ENCODE assay signal across 8 mouse cellular contexts in genomic region chr19:45675720-45676581, GRCm38 (mm10). TPM values are rescaled to one million over a fixed set of nuclear protein-coding genes. Genes with fewer than 3 reads are reported as not detected.
DNase-seq lines count a peak whose midpoint lies in the region; ATAC-seq lines count a peak whose summit lies in the region.

No protein-coding gene starts in this region.

- WGBS in lung, embryonic 16.5 days = 1% methylated on average over 38 of the region's 38 CpGs
- WGBS in embryonic facial prominence, embryonic 12.5 days = under 1% methylated on average over 38 of the region's 38 CpGs
- WGBS in hindbrain, embryonic 12.5 days = under 1% methylated on average over 38 of the region's 38 CpGs
- WGBS in stomach, embryonic 15.5 days = 2% methylated on average over 38 of the region's 38 CpGs

- peak overlapping the region; percentile 44 for H3K4me3 ChIP-seq in lung, embryonic 16.5 days (ENCODE audit: low read length)
- H3K4me3 ChIP-seq in embryonic facial prominence, embryonic 12.5 days = peak overlapping the region; percentile 33
- peak overlapping the region; percentile 25 for H3K4me3 ChIP-seq in hindbrain, embryonic 12.5 days
- H3K4me3 ChIP-seq in megakaryocyte, embryonic 14.5 days (replicated peaks) = peak overlapping the region; percentile 89
- peak overlapping the region; percentile 34 for H3K4me3 ChIP-seq in stomach, embryonic 15.5 days (replicated peaks)

- ATAC-seq in lung, embryonic 16.5 days (ENCODE audit: low read depth) = no peak
- ATAC-seq in embryonic facial prominence, embryonic 12.5 days (ENCODE audit: insufficient number of reproducible peaks, insufficient read depth, low FRiP score, low TSS enrichment) = no peak
- ATAC-seq in hindbrain, embryonic 12.5 days (ENCODE audit: low FRiP score) = no peak
- ATAC-seq in stomach, embryonic 15.5 days (ENCODE audit: insufficient read depth, low FRiP score, low read depth) = no peak

- no peaks in the 10 kb centered on the region for H3K36me3 ChIP-seq in lung, embryonic 16.5 days (ENCODE audit: control insufficient read depth, insufficient read depth, low read length)
- no peaks in the 10 kb centered on the region for H3K36me3 ChIP-seq in embryonic facial prominence, embryonic 12.5 days
- no peaks in the 10 kb centered on the region for H3K36me3 ChIP-seq in hindbrain, embryonic 12.5 days
- H3K36me3 ChIP-seq in megakaryocyte, embryonic 14.5 days (replicated peaks; ENCODE audit: low read length) = no peaks in the 10 kb centered on the region
- no peaks in the 10 kb centered on the region for H3K36me3 ChIP-seq in stomach, embryonic 15.5 days

- H3K27me3 ChIP-seq in lung, embryonic 16.5 days (ENCODE audit: control insufficient read depth, insufficient read depth, low read depth, low read length) = peaks cover 10% of the 10 kb centered on the region
- peaks cover 27% of the 10 kb centered on the region for H3K27me3 ChIP-seq in embryonic facial prominence, embryonic 12.5 days
- peaks cover 83% of the 10 kb centered on the region for H3K27me3 ChIP-seq in hindbrain, embryonic 12.5 days
- peaks cover 59% of the 10 kb centered on the region for H3K27me3 ChIP-seq in megakaryocyte, embryonic 14.5 days (replicated peaks)
- H3K27me3 ChIP-seq in stomach, embryonic 15.5 days (replicated peaks) = no peaks in the 10 kb centered on the region

- no peak overlapping the region for H3K27ac ChIP-seq in lung, embryonic 16.5 days (ENCODE audit: low read length)
- H3K27ac ChIP-seq in embryonic facial prominence, embryonic 12.5 days = no peak overlapping the region
- no peak overlapping the region for H3K27ac ChIP-seq in hindbrain, embryonic 12.5 days
- H3K27ac ChIP-seq in stomach, embryonic 15.5 days = no peak overlapping the region

- peaks cover 8% of the 10 kb centered on the region for H3K4me1 ChIP-seq in lung, embryonic 16.5 days (replicated peaks; ENCODE audit: control insufficient read depth, insufficient read depth, low read length)
- peaks cover 10% of the 10 kb centered on the region; the same call in 1 of the 2 replicates for H3K4me1 ChIP-seq in embryonic facial prominence, embryonic 12.5 days
- peaks cover 15% of the 10 kb centered on the region for H3K4me1 ChIP-seq in hindbrain, embryonic 12.5 days
- peaks cover 20% of the 10 kb centered on the region for H3K4me1 ChIP-seq in megakaryocyte, embryonic 14.5 days
- H3K4me1 ChIP-seq in stomach, embryonic 15.5 days = 0 out of 2 replicates have a peak, but pooled peaks cover 7% of the 10 kb centered on the region

- DNase-seq in lung, postnatal 36 days = no peak
- DNase-seq in left cerebral cortex, adult 8-10 months (ENCODE audit: low spot score in 2 of 2) = no peak
- no peak for DNase-seq in urinary bladder, postnatal 14 days (ENCODE audit: low spot score)

- peak overlapping the region; percentile 48 for H3K9ac ChIP-seq in lung, embryonic 16.5 days (ENCODE audit: low read length)
- 0 out of 2 replicates have a peak overlapping the region, but pooled peaks have one; percentile 12 for H3K9ac ChIP-seq in embryonic facial prominence, embryonic 12.5 days
- peak overlapping the region; percentile 10; the same call in 1 of the 2 replicates for H3K9ac ChIP-seq in hindbrain, embryonic 12.5 days
- H3K9ac ChIP-seq in stomach, embryonic 15.5 days = no peak overlapping the region

- no peaks in the 10 kb centered on the region for H3K9me3 ChIP-seq in lung, embryonic 16.5 days (ENCODE audit: control insufficient read depth, low read length)
- no peaks in the 10 kb centered on the region for H3K9me3 ChIP-seq in embryonic facial prominence, embryonic 12.5 days
- H3K9me3 ChIP-seq in hindbrain, embryonic 12.5 days (replicated peaks) = no peaks in the 10 kb centered on the region
- peaks cover 7% of the 10 kb centered on the region for H3K9me3 ChIP-seq in megakaryocyte, embryonic 14.5 days
- no peaks in the 10 kb centered on the region for H3K9me3 ChIP-seq in stomach, embryonic 15.5 days

- H3K4me2 ChIP-seq in lung, embryonic 16.5 days (ENCODE audit: low read depth, low read length) = peak overlapping the region; percentile 69
- H3K4me2 ChIP-seq in embryonic facial prominence, embryonic 12.5 days (replicated peaks) = peak overlapping the region; percentile 45
- H3K4me2 ChIP-seq in hindbrain, embryonic 12.5 days (replicated peaks) = peak overlapping the region; percentile 52
- H3K4me2 ChIP-seq in stomach, embryonic 15.5 days = peak overlapping the region; percentile 62

RNA-seq across cellular contexts. Expression of gene Fbxw4, which starts 15.8 kb away (rescaled TPM):
- 4.3 and 5.4 TPM in 2 replicates for polyA plus RNA-seq in lung, embryonic 16.5 days (2015; fragmentation: Nextera tagmentation; extraction: Ambion mirVana)
- 6.8 and 7.9 TPM in 2 replicates for polyA plus RNA-seq in embryonic facial prominence, embryonic 12.5 days (2016; fragmentation: Nextera tagmentation; extraction: Ambion mirVana)
- 3.3 and 5.0 TPM in 2 replicates for polyA plus RNA-seq in hindbrain, embryonic 12.5 days (2016; fragmentation: Nextera tagmentation; extraction: Ambion mirVana)
- 14.3 and 29.0 TPM in 2 replicates for polyA plus RNA-seq in megakaryocyte, embryonic 14.5 days (2012; ENCODE audit: insufficient read depth, low replicate concordance)
- 3.7 and 4.4 TPM in 2 replicates for polyA plus RNA-seq in stomach, embryonic 15.5 days (2015; fragmentation: Nextera tagmentation; extraction: Ambion mirVana)
- 10 to 100 TPM; 38.2 to 42.3 (median 39.7) TPM for total RNA-seq in left cerebral cortex, adult 8-10 months (2022)

Comparison
In these comparisons a context has a peak if more than half of its experiments do, and no peak if none do; other contexts are left out.
1. H3K4me3 ChIP-seq: peak in every context shown above with its lines; median percentile 89 in megakaryocyte, embryonic 14.5 days; 44 in lung, embryonic 16.5 days; 34 in stomach, embryonic 15.5 days; 33 in embryonic facial prominence, embryonic 12.5 days; 25 in hindbrain, embryonic 12.5 days.